Mouse (Mus musculus) midbrain, embryonic 15.5 days (tissue): Measurements from ENCODE around the gene Gm5617. TPM values are rescaled to one million over a fixed set of nuclear protein-coding genes. Genes with fewer than 3 reads are reported as not detected.

Source experiments
- ATAC-seq: fragments of 200-750 bp; cut with Nextera tagmentation; replicated peaks from 2 replicates; pipeline ENCODE4 v1.8.0; 2017; ENCODE audit warnings: moderate TSS enrichment
- H3K27ac ChIP-seq: fragments of 300-500 bp; sonication (generic); 2 replicates; pipeline ENCODE4 v1.5.1; 2015; ENCODE audit warnings: mild to moderate bottlenecking, inconsistent platforms
- H3K27me3 ChIP-seq: fragments of 300-500 bp; sonication (generic); replicated peaks from 2 replicates; pipeline ENCODE4 v1.6.1; 2015; ENCODE audit warnings: inconsistent platforms
- H3K36me3 ChIP-seq: fragments of 300-500 bp; sonication (generic); replicated peaks from 2 replicates; pipeline ENCODE4 v1.6.1; 2015; ENCODE audit warnings: inconsistent platforms
- H3K4me1 ChIP-seq: fragments of 300-500 bp; sonication (generic); 2 replicates; pipeline ENCODE4 v1.6.1; 2015; ENCODE audit warnings: inconsistent platforms
- H3K4me2 ChIP-seq: fragments of 300-500 bp; sonication (generic); 2 replicates; pipeline ENCODE4 v1.6.1; 2015; ENCODE audit warnings: inconsistent platforms, mild to moderate bottlenecking, moderate library complexity
- H3K4me3 ChIP-seq: fragments of 300-500 bp; sonication (generic); 2 replicates; pipeline ENCODE4 v1.5.1; 2015; ENCODE audit warnings: mild to moderate bottlenecking, inconsistent platforms
- H3K9ac ChIP-seq: fragments of 300-500 bp; sonication (generic); 2 replicates; pipeline ENCODE4 v1.6.1; 2015; ENCODE audit warnings: mild to moderate bottlenecking, inconsistent platforms
- H3K9me3 ChIP-seq: fragments of 300-500 bp; sonication (generic); 2 replicates; pipeline ENCODE4 v1.6.1; 2016; ENCODE audit warnings: inconsistent platforms
- WGBS: fragments of 180-500 bp; shearing (Covaris S2); methylation state at CpG from one replicate; pipeline ENCODE4 v1.1.7; 2015; ENCODE audit warnings: mixed read lengths; 5-methylcytosine and 5-hydroxymethylcytosine counted together
- microRNA-seq: library from miRNA; unstranded; fragments of <30 nt; microRNA quantifications from one replicate; pipeline ENCODE4, GENCODE M21; 2016
- polyA plus RNA-seq: library from polyadenylated mRNA; unstranded; fragments of >200 nt; fragmentation: Nextera tagmentation; extraction: Ambion mirVana; gene quantifications from 2 replicates; pipeline ENCODE4 v1.2.1, GENCODE M21; 2015

Gene Gm5617
- polyA plus RNA-seq, 1 experiment from 2014 or later, result 18.7 TPM

DNA sequence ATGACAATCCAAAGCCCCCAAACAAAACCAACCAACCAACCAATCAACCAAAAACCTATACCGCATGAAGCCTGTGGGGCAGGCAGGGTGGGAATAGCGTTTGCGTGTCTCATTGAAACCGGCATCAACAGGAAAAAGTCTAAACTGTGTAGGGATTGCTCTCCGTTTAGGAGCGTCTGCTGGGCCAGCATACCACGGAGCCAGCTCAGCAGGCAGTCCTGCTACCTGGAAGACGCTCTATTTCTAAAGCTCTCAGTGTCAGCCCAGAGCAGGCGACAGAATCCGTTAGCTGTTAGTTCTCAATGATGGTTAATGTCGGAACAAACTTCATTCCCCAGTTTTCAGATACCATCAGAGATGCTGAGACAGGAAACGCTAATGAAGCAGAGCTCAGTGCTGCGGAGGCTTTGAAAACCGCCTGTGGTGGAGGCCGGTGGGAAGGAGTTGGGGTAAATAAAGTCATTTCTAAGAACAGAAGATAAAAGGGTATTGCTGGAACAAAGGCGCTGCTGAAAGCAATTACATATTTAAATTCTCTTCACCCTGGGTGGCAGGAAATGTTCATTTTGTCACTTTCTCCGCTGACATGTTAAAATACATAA lies 42.9 kb downstream of the Gm5617 start:
- H3K4me3 ChIP-seq, result peak overlapping the region; percentile 22
- no peaks in the 10 kb centered on the region for H3K27me3 ChIP-seq
- peak overlapping the region; percentile 49 for H3K4me2 ChIP-seq
- no peaks in the 10 kb centered on the region; the same call in 1 of the 2 replicates for H3K9me3 ChIP-seq
- ATAC-seq, result no peak; the same call in 1 of the 2 replicates
- peak overlapping the region; percentile 46; the same call in 1 of the 2 replicates for H3K27ac ChIP-seq
- WGBS, result under 1% methylated on average over 17 of the region's 17 CpGs
- no peaks in the 10 kb centered on the region for H3K36me3 ChIP-seq
- peaks cover 10% of the 10 kb centered on the region for H3K4me1 ChIP-seq
- H3K9ac ChIP-seq, result peak overlapping the region; percentile 28

DNA sequence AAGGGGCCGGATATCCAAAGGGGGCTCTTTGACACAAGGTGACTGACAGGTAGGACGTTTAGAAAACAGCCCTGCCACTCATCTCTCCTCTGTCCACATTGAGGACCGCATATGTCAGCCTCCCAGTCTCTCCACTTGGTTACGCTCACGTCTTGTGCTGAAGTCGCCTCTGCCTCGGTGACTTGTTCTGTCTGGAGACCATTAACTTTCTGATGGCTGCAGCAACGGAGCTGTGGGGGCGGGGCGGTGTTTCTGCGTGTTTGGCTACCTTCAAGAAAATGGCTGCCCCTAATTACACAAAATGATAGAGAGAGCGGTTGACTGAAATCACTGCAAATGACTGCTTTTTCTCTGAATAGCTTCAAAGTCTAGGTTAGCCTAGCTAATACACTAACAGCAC lies 43.4 kb downstream of the Gm5617 start:
- 0 out of 2 replicates have a peak overlapping the region, but pooled peaks have one; percentile 21 for H3K9ac ChIP-seq
- H3K9me3 ChIP-seq, result no peaks in the 10 kb centered on the region; the same call in 1 of the 2 replicates
- H3K27ac ChIP-seq, result peak overlapping the region; percentile 17; the same call in 1 of the 2 replicates
- 12% methylated on average over 12 of the region's 12 CpGs for WGBS
- no peaks in the 10 kb centered on the region for H3K27me3 ChIP-seq
- peak overlapping the region; percentile 22 for H3K4me3 ChIP-seq
- H3K36me3 ChIP-seq, result no peaks in the 10 kb centered on the region
- ATAC-seq, result no peak
- H3K4me1 ChIP-seq, result peaks cover 10% of the 10 kb centered on the region
- peak overlapping the region; percentile 49 for H3K4me2 ChIP-seq

Small RNA genes lying within 50 kb of the gene (microRNA-seq; reads per million reads assigned to microRNA genes)
- not detected for gene Gm23653

Other genes starting within 250 kb of the Gm5617 start
- 0.38 and 0.54 TPM in 2 replicates for gene Nxpe2, start 142.0 kb upstream of the Gm5617 start, polyA plus RNA-seq
- gene Rexo2, start 14.8 kb upstream of the Gm5617 start, polyA plus RNA-seq, result 100 and 102 TPM in 2 replicates
- 70.2 and 76.3 TPM in 2 replicates for gene Rbm7, start 143 bp upstream of the Gm5617 start, polyA plus RNA-seq
- gene Nnmt, start 109.7 kb downstream of the Gm5617 start, polyA plus RNA-seq, result 1.4 and 2.4 TPM in 2 replicates